Mouse (Mus musculus) E14TG2a.4 (cell line): ENCODE results near the gene Tgfb1.

ENCODE experiments used
- CTCF ChIP-seq: conservative IDR thresholded peaks from 2 replicates; pipeline ENCODE4 v1.5.1; 2014; ENCODE audit warnings: low read length
- NANOG ChIP-seq: IDR thresholded peaks from 2 replicates; pipeline ENCODE4 v1.6.1; 2014; ENCODE audit warnings: borderline replicate concordance, low read length, mixed read lengths
- POU5F1 ChIP-seq: IDR thresholded peaks from 2 replicates; pipeline ENCODE4 v1.6.1; 2014; ENCODE audit warnings: low read length, borderline replicate concordance

GRCm38 (mm10) chr7:25717478-25717877 is 30.7 kb downstream of the Tgfb1 start:
- TF ChIP-seq CTCF = no peak
- TF ChIP-seq POU5F1 = no peak
- TF ChIP-seq NANOG = no peak
